ENCODE assay signal across 15 mouse cellular contexts in the genomic region with DNA sequence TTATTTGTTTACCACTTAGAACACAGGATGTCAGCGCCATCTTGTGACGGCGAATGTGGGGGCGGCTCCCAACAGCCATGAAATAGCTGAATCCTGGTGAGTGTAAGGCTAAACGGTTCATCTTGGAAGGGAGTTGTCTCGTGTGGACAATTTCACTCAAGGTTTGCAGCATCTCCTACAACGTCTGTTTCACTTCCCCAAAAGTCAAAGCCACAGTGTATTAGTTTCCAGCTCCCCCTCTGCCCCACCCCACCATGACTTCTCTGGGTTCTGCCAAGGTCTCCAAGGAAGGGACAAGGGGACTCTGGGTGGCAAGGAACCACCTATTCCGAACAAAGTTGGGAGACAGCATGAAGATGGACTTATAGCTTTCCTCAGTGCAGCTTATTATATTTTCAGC.
"Had no signal": no experiment of that assay in that cellular context is flagged by ENCODE, and none has a peak within 500 bp of the region (broad histone marks: within the 10 kb centered on the region; RNA-seq: fewer than 3 reads in every experiment).

No protein-coding gene starts in this region.

- H3K4me1 ChIP-seq: limb, embryonic 12.5 days; liver, embryonic 13.5 days; midbrain, embryonic 13.5 days; neural tube, embryonic 12.5 days; stomach, embryonic 15.5 days had no signal

- H3K4me2 ChIP-seq: limb, embryonic 12.5 days; liver, embryonic 13.5 days; midbrain, embryonic 13.5 days; neural tube, embryonic 12.5 days; stomach, embryonic 15.5 days had no signal

- DNase-seq: kidney, adult 2 months; kidney, postnatal 25 days; layer of hippocampus, adult 9-11 months; layer of hippocampus, postnatal 36 days; liver; liver, embryonic 13.5 days; lung, adult 18-20 months; lung, postnatal 4 days; right cerebral cortex, postnatal 14 days; thymus, adult 2 months; thymus, postnatal 25 days had no signal

- H3K27ac ChIP-seq: limb, embryonic 12.5 days; liver, embryonic 13.5 days; midbrain, embryonic 13.5 days; neural tube, embryonic 12.5 days; stomach, embryonic 15.5 days had no signal

- H3K4me3 ChIP-seq: limb, embryonic 12.5 days; liver, embryonic 13.5 days; midbrain, embryonic 13.5 days; neural tube, embryonic 12.5 days; stomach, embryonic 15.5 days had no signal

- H3K36me3 ChIP-seq: limb, embryonic 12.5 days; liver, embryonic 13.5 days; midbrain, embryonic 13.5 days; neural tube, embryonic 12.5 days; stomach, embryonic 15.5 days had no signal

- H3K9ac ChIP-seq: limb, embryonic 12.5 days; liver, embryonic 13.5 days; midbrain, embryonic 13.5 days; neural tube, embryonic 12.5 days; stomach, embryonic 15.5 days had no signal

- H3K27me3 ChIP-seq: limb, embryonic 12.5 days; liver, embryonic 13.5 days; midbrain, embryonic 13.5 days; neural tube, embryonic 12.5 days; stomach, embryonic 15.5 days had no signal

- H3K9me3 ChIP-seq: limb, embryonic 12.5 days; liver, embryonic 13.5 days; neural tube, embryonic 12.5 days; stomach, embryonic 15.5 days had no signal

- ATAC-seq: midbrain, embryonic 13.5 days had no signal
